Mouse (Mus musculus): ENCODE measurements at regions not wholly inside any gene's neighbourhood (a gene's known extent, or its start where the extent isn't known, plus 50 kb on each side); places are given as distances from the start of the nearest gene placed in this dataset.

- peak; percentile 47 for DNase-seq (ENCODE audit: low spot score)
- peak; percentile 52 for TF ChIP-seq CTCF (IDR thresholded peaks at IDR 0.05; ENCODE audit: low read depth)
- H3K27me3 ChIP-seq (ENCODE audit: insufficient read depth, low read length) = no peaks in the 10 kb centered on the region
- no peak overlapping the region for H3K27ac ChIP-seq
- ATAC-seq (replicated peaks; ENCODE audit: low FRiP score, low read depth) = peak; percentile 27; the same call in 1 of the 2 replicates
- no peak overlapping the region for H3K9ac ChIP-seq (ENCODE audit: low read depth, low read length)
- no peaks in the 10 kb centered on the region for H3K36me3 ChIP-seq (ENCODE audit: insufficient read depth, low read length)
- no peaks in the 10 kb centered on the region for H3K4me1 ChIP-seq (replicated peaks; ENCODE audit: insufficient read depth, low read length)
- 53% methylated on average over 6 of the region's 6 CpGs for whole genome bisulfite sequencing
- H3K4me2 ChIP-seq (ENCODE audit: low read length) = no peak overlapping the region
- H3K4me3 ChIP-seq (replicated peaks; ENCODE audit: low read depth, low read length) = no peak overlapping the region
- no peaks in the 10 kb centered on the region for H3K9me3 ChIP-seq (replicated peaks; ENCODE audit: low read length)
Measured at GRCm38 (mm10) chr6:13286542-13287273, 61.9 kb upstream of the Vwde start.

- TF ChIP-seq CTCF (IDR thresholded peaks at IDR 0.05; ENCODE audit: low read depth) = peak; percentile 79
- ATAC-seq (replicated peaks; ENCODE audit: low FRiP score, low read depth) (no peak), DNase-seq (ENCODE audit: low spot score) (peak; percentile 71)
- Histone ChIP-seq H3K27me3 (ENCODE audit: insufficient read depth, low read length) (no peaks in the 10 kb centered on the region), H3K4me3 (replicated peaks; ENCODE audit: low read depth, low read length) (no peak overlapping the region), H3K9me3 (replicated peaks; ENCODE audit: low read length) (no peaks in the 10 kb centered on the region), H3K9ac (ENCODE audit: low read depth, low read length) (no peak overlapping the region), H3K4me2 (ENCODE audit: low read length) (no peak overlapping the region), H3K27ac (no peak overlapping the region), H3K36me3 (ENCODE audit: insufficient read depth, low read length) (no peaks in the 10 kb centered on the region), H3K4me1 (replicated peaks; ENCODE audit: insufficient read depth, low read length) (no peaks in the 10 kb centered on the region)
- WGBS = under 1% methylated on average over 3 of the region's 3 CpGs
Measured at GRCm38 (mm10) chr6:13280835-13281234, 56.1 kb upstream of the Vwde start.
